In genomic region chr13:45200511-45201120, GRCm38 (mm10) we compare ENCODE assay signal across 19 mouse cellular contexts.
A peak's percentile ranks its signal among the peaks of the same experiment; 100 is the strongest.
DNase-seq lines count a peak whose midpoint lies in the region; ATAC-seq and TF ChIP-seq lines count a peak whose summit lies in the region.
"Had no signal": no experiment of that assay in that cellular context is flagged by ENCODE, and none has a peak within 500 bp of the region (broad histone marks: within the 10 kb centered on the region; RNA-seq: fewer than 3 reads in every experiment).

No protein-coding gene starts in this region.

- H3K36me3 ChIP-seq in stomach, postnatal 0 days (ENCODE audit: control insufficient read depth, insufficient read depth, low read length): no peaks in the 10 kb centered on the region
- H3K36me3 ChIP-seq in forebrain, embryonic 10.5 days (replicated peaks): no peaks in the 10 kb centered on the region
- H3K36me3 ChIP-seq: embryonic facial prominence, embryonic 15.5 days; hindbrain, embryonic 12.5 days; intestine, embryonic 15.5 days; neural tube, embryonic 13.5 days had no signal

- TF ChIP-seq EP300 in stomach, postnatal 0 days (optimal IDR thresholded peaks at IDR 0.05): no peak

- no peaks in the 10 kb centered on the region for H3K4me1 ChIP-seq in stomach, postnatal 0 days (replicated peaks; ENCODE audit: control insufficient read depth, insufficient read depth)
- no peaks in the 10 kb centered on the region for H3K4me1 ChIP-seq in forebrain, embryonic 10.5 days
- H3K4me1 ChIP-seq: embryonic facial prominence, embryonic 15.5 days; forebrain, embryonic 13.5 days; hindbrain, embryonic 12.5 days; intestine, embryonic 15.5 days had no signal

- no peak overlapping the region for H3K27ac ChIP-seq in stomach, postnatal 0 days (replicated peaks)
- H3K27ac ChIP-seq in forebrain, embryonic 10.5 days: no peak overlapping the region
- H3K27ac ChIP-seq: embryonic facial prominence, embryonic 15.5 days; forebrain, embryonic 13.5 days; gastrocnemius, adult 2 months; heart, adult 2 months; hindbrain, embryonic 12.5 days; intestine, embryonic 15.5 days; liver, embryonic 14.5 days; neural tube, embryonic 13.5 days had no signal

- H3K4me3 ChIP-seq in stomach, postnatal 0 days (ENCODE audit: low read depth, low read length): no peak overlapping the region
- no peak overlapping the region for H3K4me3 ChIP-seq in forebrain, embryonic 10.5 days
- H3K4me3 ChIP-seq: embryonic facial prominence, embryonic 15.5 days; forebrain, embryonic 13.5 days; gastrocnemius, adult 2 months; heart, adult 2 months; hindbrain, embryonic 12.5 days; intestine, embryonic 15.5 days; megakaryocyte, embryonic 14.5 days; neural tube, embryonic 13.5 days had no signal

- no peak overlapping the region for H3K4me2 ChIP-seq in stomach, postnatal 0 days (replicated peaks; ENCODE audit: low read depth)
- H3K4me2 ChIP-seq: embryonic facial prominence, embryonic 15.5 days; forebrain, embryonic 13.5 days; hindbrain, embryonic 12.5 days; intestine, embryonic 15.5 days; neural tube, embryonic 13.5 days had no signal

- no peak for TF ChIP-seq CTCF in stomach, postnatal 0 days (IDR thresholded peaks at IDR 0.05; ENCODE audit: low read depth)

- ATAC-seq in stomach, postnatal 0 days (ENCODE audit: low FRiP score, low TSS enrichment): no peak
- ATAC-seq: forebrain, embryonic 13.5 days; intestine, embryonic 15.5 days had no signal

- 37% methylated on average over 9 of the region's 9 CpGs for WGBS in stomach, postnatal 0 days
- 88% methylated on average over 9 of the region's 9 CpGs for WGBS in forebrain, embryonic 10.5 days

- H3K27me3 ChIP-seq in stomach, postnatal 0 days (ENCODE audit: control insufficient read depth, insufficient read depth, low read length): no peaks in the 10 kb centered on the region
- H3K27me3 ChIP-seq in forebrain, embryonic 10.5 days (ENCODE audit: poor library complexity, severe bottlenecking): no peaks in the 10 kb centered on the region
- H3K27me3 ChIP-seq: embryonic facial prominence, embryonic 15.5 days; forebrain, embryonic 13.5 days; hindbrain, embryonic 12.5 days; intestine, embryonic 15.5 days; neural tube, embryonic 13.5 days had no signal

- H3K9ac ChIP-seq in stomach, postnatal 0 days (ENCODE audit: low read length): no peak overlapping the region
- H3K9ac ChIP-seq: embryonic facial prominence, embryonic 15.5 days; forebrain, embryonic 13.5 days; hindbrain, embryonic 12.5 days; intestine, embryonic 15.5 days; liver, embryonic 14.5 days; neural tube, embryonic 13.5 days had no signal

- no peaks in the 10 kb centered on the region for H3K9me3 ChIP-seq in stomach, postnatal 0 days (ENCODE audit: control insufficient read depth, low read length)
- H3K9me3 ChIP-seq in forebrain, embryonic 10.5 days: no peaks in the 10 kb centered on the region
- H3K9me3 ChIP-seq: embryonic facial prominence, embryonic 15.5 days; forebrain, embryonic 13.5 days; intestine, embryonic 15.5 days; neural tube, embryonic 13.5 days had no signal

- DNase-seq in layer of hippocampus, adult 9-11 months: peak; percentile 25
- DNase-seq in layer of hippocampus, adult 9-10 months (ENCODE audit: low spot score): no peak
- peak; percentile 27 to 48 for DNase-seq in right cerebral cortex, adult 2 months (ENCODE audit: low spot score in 2 of 2)
- DNase-seq in right cerebral cortex, postnatal 4 days: no peak
- DNase-seq in cerebellum, postnatal 14 days: peak; percentile 10 to 44
- peak; percentile 68 for DNase-seq in stomach, postnatal 0 days (ENCODE audit: low spot score)
- no peak for DNase-seq in forebrain, embryonic 10.5 days (ENCODE audit: extremely low spot score, low spot score)
- no peak for DNase-seq in thymus, postnatal 25 days
- DNase-seq: gastrocnemius, adult 2 months; heart, adult 2 months; kidney, postnatal 10 days; thymus, postnatal 4 days had no signal

Comparison
In these comparisons a context has a peak if more than half of its experiments do, and no peak if none do; other contexts are left out.
1. DNase-seq: peak in layer of hippocampus, adult 9-11 months (single experiment), right cerebral cortex, adult 2 months (2 of 2), cerebellum, postnatal 14 days (2 of 2) and stomach, postnatal 0 days (single experiment); none in layer of hippocampus, adult 9-10 months (single experiment), right cerebral cortex, postnatal 4 days (single experiment), forebrain, embryonic 10.5 days (single experiment) and thymus, postnatal 25 days (single experiment).